Mouse (Mus musculus): Measurements from ENCODE around the gene Slpi. TPM values are rescaled to one million over a fixed set of nuclear protein-coding genes. Genes with fewer than 3 reads are reported as not detected.

The Slpi gene
- 0.16 and 0.70 TPM in 2 replicates for polyA plus RNA-seq (2012; rRNA removed)

GRCm38 (mm10) chr2:164389020-164389419 lies at the start of gene Slpi:
Gene Slpi, minus strand, starts transcription at chr2:164389095.

GRCm38 (mm10) chr2:164405060-164405459 lies 16.2 kb upstream of the Slpi start, which contains the start of gene Matn4:
Gene Matn4, minus strand, starts transcription at chr2:164405160.

GRCm38 (mm10) chr2:164402906-164403305 lies 14.0 kb upstream of the Slpi start, which contains the start of gene Rbpjl:
Gene Rbpjl, plus strand, starts transcription at chr2:164403141.

GRCm38 (mm10) chr2:164332440-164332839 lies 56.5 kb downstream of the Slpi start, which contains the start of gene Svs5:
Gene Svs5, plus strand, starts transcription at chr2:164332740.

GRCm38 (mm10) chr2:164316451-164316850 lies 72.4 kb downstream of the Slpi start, which contains the start of gene Svs6:
Gene Svs6, plus strand, starts transcription at chr2:164316751.

Other genes starting within 250 kb of the Slpi start
- gene Kcns1, start 218.0 kb downstream of the Slpi start, polyA plus RNA-seq (2012; rRNA removed), result 3.9 and 4.0 TPM in 2 replicates
- not detected in 2 replicates for gene Wfdc5, start 206.4 kb downstream of the Slpi start, polyA plus RNA-seq (2012; rRNA removed)
- not detected in 2 replicates for gene Wfdc12, start 198.5 kb downstream of the Slpi start, polyA plus RNA-seq (2012; rRNA removed)
- gene Wfdc15a, start 189.0 kb downstream of the Slpi start, polyA plus RNA-seq (2012; rRNA removed), result not detected in 2 replicates
- gene Wfdc15b, start 167.4 kb downstream of the Slpi start, polyA plus RNA-seq (2012; rRNA removed), result not detected in 2 replicates
- gene Svs2, start 150.6 kb downstream of the Slpi start, polyA plus RNA-seq (2012; rRNA removed), result not detected in 2 replicates
- gene Svs3b, start 132.5 kb downstream of the Slpi start, polyA plus RNA-seq (2012; rRNA removed), result not detected in 2 replicates
- gene Svs4, start 110.6 kb downstream of the Slpi start, polyA plus RNA-seq (2012; rRNA removed), result not detected in 2 replicates
- not detected in 2 replicates for gene Svs3a, start 99.8 kb downstream of the Slpi start, polyA plus RNA-seq (2012; rRNA removed)
- gene Svs6, start 72.3 kb downstream of the Slpi start, polyA plus RNA-seq (2012; rRNA removed), result not detected in 2 replicates
- not detected in 2 replicates for gene Svs5, start 56.4 kb downstream of the Slpi start, polyA plus RNA-seq (2012; rRNA removed)
- gene Rbpjl, start 14.0 kb upstream of the Slpi start, polyA plus RNA-seq (2012; rRNA removed), result 0.23 and 0.35 TPM in 2 replicates
- gene Matn4, start 16.1 kb upstream of the Slpi start, polyA plus RNA-seq (2012; rRNA removed), result 7.2 and 8.0 TPM in 2 replicates
- 4.0 and 5.1 TPM in 2 replicates for gene Sdc4, start 54.8 kb upstream of the Slpi start, polyA plus RNA-seq (2012; rRNA removed)
- gene Sys1, start 67.9 kb upstream of the Slpi start, polyA plus RNA-seq (2012; rRNA removed), result 64.2 TPM in 2 replicates
- gene Gm20458, start 71.9 kb upstream of the Slpi start, polyA plus RNA-seq (2012; rRNA removed), result 9.1 and 11.2 TPM in 2 replicates
- gene Trp53tg5, start 84.6 kb upstream of the Slpi start, polyA plus RNA-seq (2012; rRNA removed), result not detected in 2 replicates
- gene Dbndd2, start 97.0 kb upstream of the Slpi start, polyA plus RNA-seq (2012; rRNA removed), result 21.0 and 24.6 TPM in 2 replicates
- gene Pigt, start 108.4 kb upstream of the Slpi start, polyA plus RNA-seq (2012; rRNA removed), result 81.4 and 104 TPM in 2 replicates
- 2.1 and 3.3 TPM in 2 replicates for gene Wfdc2, start 173.3 kb upstream of the Slpi start, polyA plus RNA-seq (2012; rRNA removed)
- gene Spint3, start 184.4 kb upstream of the Slpi start, polyA plus RNA-seq (2012; rRNA removed), result not detected in 2 replicates
- 0.15 TPM in 1 of 2 replicates, not detected in the other for gene Wfdc6a, start 196.4 kb upstream of the Slpi start, polyA plus RNA-seq (2012; rRNA removed)
- not detected in 2 replicates for gene Eppin, start 204.5 kb upstream of the Slpi start, polyA plus RNA-seq (2012; rRNA removed)
- not detected in 2 replicates for gene Wfdc6b, start 224.4 kb upstream of the Slpi start, polyA plus RNA-seq (2012; rRNA removed)
- gene Wfdc8, start 224.5 kb upstream of the Slpi start, polyA plus RNA-seq (2012; rRNA removed), result not detected in 2 replicates
- not detected in 2 replicates for gene Wfdc16, start 249.7 kb upstream of the Slpi start, polyA plus RNA-seq (2012; rRNA removed)